Mouse (Mus musculus): ENCODE measurements around the gene Hnf1b. TPM values are rescaled to one million over a fixed set of nuclear protein-coding genes. Genes with fewer than 3 reads are reported as not detected.

The Hnf1b gene
- polyA plus RNA-seq, 1 experiment from 2014 or later = 0.30 TPM

DNA sequence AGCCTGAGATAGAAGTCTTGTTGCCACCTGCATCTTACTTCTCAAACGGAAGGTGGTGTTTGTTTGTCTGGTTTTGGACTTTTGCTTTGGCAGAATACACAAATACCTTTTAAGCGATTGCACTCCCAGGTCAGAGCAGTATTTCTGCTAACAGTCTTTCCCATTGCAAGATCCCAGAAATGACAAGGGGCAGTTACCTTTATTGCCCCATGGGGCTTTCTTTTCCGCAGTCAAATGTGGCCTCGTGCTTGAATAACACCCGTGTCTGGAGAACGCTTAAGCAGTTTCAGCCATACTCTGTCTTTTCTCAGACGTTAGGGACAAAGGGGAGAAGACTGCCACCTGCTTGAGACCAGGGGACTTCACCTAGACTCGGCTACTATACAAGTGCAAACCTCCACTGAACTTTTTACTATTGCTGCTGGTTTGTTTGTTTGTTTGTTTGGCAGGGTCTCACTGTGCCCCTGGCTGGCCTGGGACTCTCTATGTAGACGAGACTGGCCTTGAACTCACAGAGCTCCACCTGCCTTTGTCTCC is 31.2 kb upstream of the Hnf1b start:
- H3K4me3 ChIP-seq (ENCODE audit: low read depth, low read length) = no peak overlapping the region
- H3K9ac ChIP-seq (ENCODE audit: low read depth, low read length) = no peak overlapping the region
- no peak overlapping the region for H3K27ac ChIP-seq (ENCODE audit: low read depth, low read length)
- H3K36me3 ChIP-seq (ENCODE audit: control insufficient read depth, insufficient read depth, low read length) = no peaks in the 10 kb centered on the region
- no peak for ATAC-seq (replicated peaks; ENCODE audit: insufficient number of reproducible peaks, low FRiP score, low TSS enrichment)
- no peak overlapping the region for H3K4me2 ChIP-seq
- 0 out of 2 replicates have a peak, but pooled peaks cover 3% of the 10 kb centered on the region for H3K27me3 ChIP-seq (ENCODE audit: control insufficient read depth, insufficient read depth, low read length)
- no peaks in the 10 kb centered on the region for H3K4me1 ChIP-seq (ENCODE audit: control insufficient read depth, insufficient read depth, low read length)
- 56% methylated on average over 9 of the region's 9 CpGs for WGBS (ENCODE audit: insufficient replicate concordance)
- H3K9me3 ChIP-seq (replicated peaks; ENCODE audit: control insufficient read depth, low read length) = no peaks in the 10 kb centered on the region

DNA sequence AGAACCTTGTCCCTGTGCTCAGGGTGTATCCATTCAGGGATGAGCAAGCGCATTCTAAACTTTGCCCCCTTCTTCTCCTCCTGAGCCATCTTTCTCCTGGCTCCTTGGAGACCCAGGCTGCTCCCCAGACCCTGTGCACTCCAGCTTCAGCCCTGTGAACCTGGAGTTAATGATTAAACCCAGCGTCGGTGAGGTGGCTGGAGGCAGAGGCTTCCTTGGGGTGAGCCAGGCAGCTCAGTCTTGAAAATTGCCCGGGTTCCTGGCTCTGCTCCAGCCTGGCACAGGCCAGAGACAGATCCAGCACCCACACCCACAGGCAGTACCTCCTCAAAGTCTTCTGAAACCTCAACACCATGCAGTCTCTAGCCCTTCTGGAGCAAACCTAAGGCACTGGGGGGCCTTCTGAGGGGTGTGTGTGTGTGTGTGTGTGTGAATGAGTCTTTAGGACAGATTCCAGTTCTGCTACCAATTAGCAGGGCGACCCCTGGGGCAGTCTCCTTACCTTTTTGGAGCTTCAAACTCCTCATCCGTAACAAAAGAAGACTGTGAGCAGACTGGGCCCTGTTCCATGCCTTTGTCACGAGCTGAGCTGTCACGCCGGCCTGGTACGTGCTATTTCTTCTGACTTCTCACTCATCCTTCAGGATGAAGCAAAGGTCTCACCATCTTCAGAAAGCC is 29.9 kb upstream of the Hnf1b start:
- Histone ChIP-seq H3K27ac (ENCODE audit: low read depth, low read length) (no peak overlapping the region), H3K4me3 (ENCODE audit: low read depth, low read length) (no peak overlapping the region), H3K4me2 (no peak overlapping the region), H3K4me1 (ENCODE audit: control insufficient read depth, insufficient read depth, low read length) (no peaks in the 10 kb centered on the region), H3K36me3 (ENCODE audit: control insufficient read depth, insufficient read depth, low read length) (no peaks in the 10 kb centered on the region), H3K27me3 (ENCODE audit: control insufficient read depth, insufficient read depth, low read length) (0 out of 2 replicates have a peak, but pooled peaks cover 3% of the 10 kb centered on the region), H3K9me3 (replicated peaks; ENCODE audit: control insufficient read depth, low read length) (no peaks in the 10 kb centered on the region), H3K9ac (ENCODE audit: low read depth, low read length) (no peak overlapping the region)
- 64% methylated on average over 10 of the region's 10 CpGs for WGBS (ENCODE audit: insufficient replicate concordance)
- no peak for ATAC-seq (replicated peaks; ENCODE audit: insufficient number of reproducible peaks, low FRiP score, low TSS enrichment)

DNA sequence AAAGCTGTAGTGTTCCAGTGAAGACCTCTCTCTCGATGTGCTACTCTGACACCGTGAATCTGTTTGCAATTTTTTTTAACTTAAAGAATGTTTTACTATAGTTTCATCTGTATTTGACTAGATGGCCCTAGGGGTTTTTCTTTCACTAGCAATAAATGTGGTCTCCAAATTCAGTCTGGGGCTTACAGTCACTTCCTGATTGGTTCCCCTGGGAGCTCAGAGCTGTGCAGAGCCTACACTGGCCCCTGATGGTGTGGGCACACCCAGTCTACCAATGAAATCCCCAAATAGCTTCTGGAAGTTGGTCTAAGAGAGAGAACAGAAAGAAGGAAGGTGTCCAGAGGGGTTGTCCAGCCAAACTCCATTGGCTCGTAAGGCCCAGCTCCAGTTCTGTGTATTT is 23.7 kb upstream of the Hnf1b start:
- no peaks in the 10 kb centered on the region for H3K27me3 ChIP-seq (ENCODE audit: control insufficient read depth, insufficient read depth, low read length)
- no peaks in the 10 kb centered on the region for H3K4me1 ChIP-seq (ENCODE audit: control insufficient read depth, insufficient read depth, low read length)
- no peak overlapping the region for H3K9ac ChIP-seq (ENCODE audit: low read depth, low read length)
- no peaks in the 10 kb centered on the region for H3K9me3 ChIP-seq (replicated peaks; ENCODE audit: control insufficient read depth, low read length)
- WGBS (ENCODE audit: insufficient replicate concordance) = 95% methylated on average over 3 of the region's 3 CpGs
- H3K4me2 ChIP-seq = no peak overlapping the region
- H3K27ac ChIP-seq (ENCODE audit: low read depth, low read length) = no peak overlapping the region
- H3K36me3 ChIP-seq (ENCODE audit: control insufficient read depth, insufficient read depth, low read length) = no peaks in the 10 kb centered on the region
- ATAC-seq (replicated peaks; ENCODE audit: insufficient number of reproducible peaks, low FRiP score, low TSS enrichment) = no peak
- no peak overlapping the region for H3K4me3 ChIP-seq (ENCODE audit: low read depth, low read length)

DNA sequence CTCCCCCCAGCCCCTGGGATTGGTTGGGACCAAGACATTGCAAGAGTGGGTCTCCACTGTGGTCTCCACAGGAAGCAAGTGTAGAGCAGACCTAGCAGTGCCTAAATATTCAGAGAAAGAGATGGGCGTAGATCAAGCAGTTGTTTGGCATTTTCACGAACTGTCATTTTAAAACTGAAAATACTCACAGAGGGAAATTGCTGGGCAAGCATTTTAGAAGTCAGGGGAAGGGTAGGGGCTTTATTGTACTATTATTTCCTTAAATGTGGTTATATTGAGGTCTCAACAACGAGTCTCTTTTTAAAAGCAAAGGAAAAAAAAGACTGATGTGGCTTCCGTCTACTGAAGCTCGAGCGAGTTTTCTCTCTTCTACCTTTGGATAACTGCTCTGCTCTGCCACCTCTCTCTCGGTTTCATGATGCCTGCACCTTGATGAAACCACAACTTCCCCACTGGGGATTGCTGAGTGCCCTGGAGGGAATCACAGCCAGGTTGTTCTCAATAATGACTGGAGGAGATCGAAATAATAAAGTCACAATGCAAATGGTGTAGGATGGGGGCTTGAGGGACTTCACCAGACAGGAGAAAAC is 21.2 kb upstream of the Hnf1b start:
- H3K4me1 ChIP-seq (ENCODE audit: control insufficient read depth, insufficient read depth, low read length) = no peaks in the 10 kb centered on the region
- WGBS (ENCODE audit: insufficient replicate concordance) = 76% methylated on average over 8 of the region's 8 CpGs
- no peak overlapping the region for H3K4me3 ChIP-seq (ENCODE audit: low read depth, low read length)
- no peak for ATAC-seq (replicated peaks; ENCODE audit: insufficient number of reproducible peaks, low FRiP score, low TSS enrichment)
- H3K9ac ChIP-seq (ENCODE audit: low read depth, low read length) = no peak overlapping the region
- H3K27ac ChIP-seq (ENCODE audit: low read depth, low read length) = no peak overlapping the region
- no peaks in the 10 kb centered on the region for H3K36me3 ChIP-seq (ENCODE audit: control insufficient read depth, insufficient read depth, low read length)
- no peak overlapping the region for H3K4me2 ChIP-seq
- no peaks in the 10 kb centered on the region for H3K27me3 ChIP-seq (ENCODE audit: control insufficient read depth, insufficient read depth, low read length)
- H3K9me3 ChIP-seq (replicated peaks; ENCODE audit: control insufficient read depth, low read length) = no peaks in the 10 kb centered on the region

DNA sequence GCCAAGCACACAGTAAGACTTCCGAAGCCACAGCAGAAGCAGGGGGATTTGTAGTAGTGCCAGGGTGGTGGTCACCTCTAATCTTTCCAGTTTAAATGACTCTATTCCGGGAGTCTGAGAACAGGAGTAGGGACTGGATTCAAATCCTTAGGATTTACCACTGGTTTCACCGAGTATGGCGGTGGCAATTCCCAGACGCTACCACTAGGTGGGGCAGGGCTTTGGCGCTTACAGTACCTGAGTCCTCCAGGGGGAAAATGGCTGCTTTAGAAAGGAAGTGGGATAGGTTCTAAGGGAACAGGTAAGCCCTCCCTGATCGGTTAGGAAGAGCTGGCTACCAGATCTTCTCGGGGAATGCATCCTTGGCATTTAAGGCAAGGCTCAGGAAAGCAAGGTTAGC is 17.5 kb upstream of the Hnf1b start:
- no peaks in the 10 kb centered on the region for H3K4me1 ChIP-seq (ENCODE audit: control insufficient read depth, insufficient read depth, low read length)
- no peaks in the 10 kb centered on the region for H3K9me3 ChIP-seq (replicated peaks; ENCODE audit: control insufficient read depth, low read length)
- no peaks in the 10 kb centered on the region for H3K36me3 ChIP-seq (ENCODE audit: control insufficient read depth, insufficient read depth, low read length)
- H3K4me3 ChIP-seq (ENCODE audit: low read depth, low read length) = no peak overlapping the region
- no peak overlapping the region for H3K27ac ChIP-seq (ENCODE audit: low read depth, low read length)
- ATAC-seq (replicated peaks; ENCODE audit: insufficient number of reproducible peaks, low FRiP score, low TSS enrichment) = no peak
- H3K27me3 ChIP-seq (ENCODE audit: control insufficient read depth, insufficient read depth, low read length) = no peaks in the 10 kb centered on the region
- no peak overlapping the region for H3K4me2 ChIP-seq
- no peak overlapping the region for H3K9ac ChIP-seq (ENCODE audit: low read depth, low read length)
- 32% methylated on average over 8 of the region's 8 CpGs for WGBS (ENCODE audit: insufficient replicate concordance)

DNA sequence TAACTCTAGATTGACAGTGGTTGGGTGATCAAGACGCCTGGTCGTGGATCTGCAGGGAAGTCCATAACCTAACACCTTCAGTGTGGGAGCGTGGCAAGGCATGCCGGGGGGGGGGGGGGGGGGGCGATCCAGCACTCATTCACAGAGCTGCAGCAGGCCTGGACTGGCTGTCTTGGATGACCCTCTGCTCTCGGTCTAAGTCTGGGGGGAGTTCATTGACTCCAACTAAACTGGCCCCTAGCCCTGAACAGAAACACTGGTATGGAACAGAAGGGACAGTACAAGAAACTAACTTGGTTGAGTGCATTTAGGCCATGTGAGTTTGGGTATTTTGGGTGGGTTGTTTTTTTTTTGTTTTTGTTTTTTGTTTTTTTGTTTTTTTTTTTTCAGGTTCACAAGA is 16.3 kb upstream of the Hnf1b start:
- 88% methylated on average over 5 of the region's 6 CpGs for WGBS (ENCODE audit: insufficient replicate concordance)
- no peaks in the 10 kb centered on the region for H3K27me3 ChIP-seq (ENCODE audit: control insufficient read depth, insufficient read depth, low read length)
- H3K4me2 ChIP-seq = no peak overlapping the region
- H3K4me1 ChIP-seq (ENCODE audit: control insufficient read depth, insufficient read depth, low read length) = no peaks in the 10 kb centered on the region
- H3K4me3 ChIP-seq (ENCODE audit: low read depth, low read length) = no peak overlapping the region
- no peak for ATAC-seq (replicated peaks; ENCODE audit: insufficient number of reproducible peaks, low FRiP score, low TSS enrichment)
- H3K9ac ChIP-seq (ENCODE audit: low read depth, low read length) = no peak overlapping the region
- H3K27ac ChIP-seq (ENCODE audit: low read depth, low read length) = no peak overlapping the region
- no peaks in the 10 kb centered on the region for H3K9me3 ChIP-seq (replicated peaks; ENCODE audit: control insufficient read depth, low read length)
- no peaks in the 10 kb centered on the region for H3K36me3 ChIP-seq (ENCODE audit: control insufficient read depth, insufficient read depth, low read length)

DNA sequence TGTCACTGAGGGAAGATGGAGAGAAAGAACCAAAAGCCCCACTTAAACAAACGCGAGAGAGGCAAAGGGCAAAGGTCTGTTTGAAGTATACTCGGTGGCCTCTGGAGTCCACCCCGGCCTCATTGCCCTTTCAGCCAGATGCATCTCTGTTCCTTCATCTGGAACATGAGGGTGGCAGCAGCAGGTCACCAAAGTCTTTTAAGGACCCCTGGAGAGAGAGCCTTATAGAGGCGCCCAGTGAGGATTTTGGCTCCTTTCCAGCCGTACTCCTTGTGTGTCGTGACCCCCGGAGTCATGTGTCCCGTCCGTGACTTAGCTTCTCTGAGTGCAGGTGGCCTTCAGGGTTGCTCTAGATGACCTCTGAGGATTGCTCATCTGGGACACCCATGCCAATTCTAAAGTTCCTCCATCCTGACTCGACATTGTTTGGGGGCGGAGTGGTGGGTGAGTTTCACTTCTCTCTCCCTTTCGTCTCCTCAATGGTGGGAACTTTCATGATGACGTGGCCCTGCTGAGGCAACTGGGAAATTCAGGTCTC is 15.8 kb upstream of the Hnf1b start:
- Histone ChIP-seq H3K4me2 (no peak overlapping the region), H3K4me1 (ENCODE audit: control insufficient read depth, insufficient read depth, low read length) (no peaks in the 10 kb centered on the region), H3K4me3 (ENCODE audit: low read depth, low read length) (no peak overlapping the region), H3K27me3 (ENCODE audit: control insufficient read depth, insufficient read depth, low read length) (no peaks in the 10 kb centered on the region), H3K27ac (ENCODE audit: low read depth, low read length) (no peak overlapping the region), H3K9ac (ENCODE audit: low read depth, low read length) (no peak overlapping the region), H3K36me3 (ENCODE audit: control insufficient read depth, insufficient read depth, low read length) (no peaks in the 10 kb centered on the region), H3K9me3 (replicated peaks; ENCODE audit: control insufficient read depth, low read length) (no peaks in the 10 kb centered on the region)
- no peak for ATAC-seq (replicated peaks; ENCODE audit: insufficient number of reproducible peaks, low FRiP score, low TSS enrichment)
- WGBS (ENCODE audit: insufficient replicate concordance) = 70% methylated on average over 14 of the region's 14 CpGs

DNA sequence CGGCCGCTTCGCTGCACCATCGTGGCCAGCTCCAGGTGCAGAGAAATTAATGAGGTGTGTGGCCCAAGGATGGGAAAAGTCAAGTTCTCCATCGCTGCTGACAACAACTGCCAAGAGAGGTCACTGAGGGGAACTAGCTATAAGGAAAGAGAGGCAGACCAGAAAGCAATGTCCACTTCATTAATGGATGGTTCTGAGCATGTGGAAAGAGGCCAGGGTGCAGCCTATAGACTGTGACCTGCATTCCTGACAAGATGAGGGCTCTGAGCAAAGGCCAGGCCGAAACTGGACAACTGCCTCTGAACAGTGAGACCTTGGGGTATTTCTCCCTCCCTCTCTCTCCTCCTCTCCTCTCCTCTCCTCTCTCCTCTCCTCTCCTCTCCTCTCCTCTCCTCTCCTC is 10.4 kb upstream of the Hnf1b start:
- no peak overlapping the region for H3K9ac ChIP-seq (ENCODE audit: low read depth, low read length)
- ATAC-seq (replicated peaks; ENCODE audit: insufficient number of reproducible peaks, low FRiP score, low TSS enrichment) = no peak
- H3K27ac ChIP-seq (ENCODE audit: low read depth, low read length) = no peak overlapping the region
- no peak overlapping the region for H3K4me2 ChIP-seq
- peaks cover 9% of the 10 kb centered on the region; the same call in 1 of the 2 replicates for H3K27me3 ChIP-seq (ENCODE audit: control insufficient read depth, insufficient read depth, low read length)
- no peak overlapping the region for H3K4me3 ChIP-seq (ENCODE audit: low read depth, low read length)
- 74% methylated on average over 6 of the region's 6 CpGs for whole genome bisulfite sequencing (ENCODE audit: insufficient replicate concordance)
- H3K36me3 ChIP-seq (ENCODE audit: control insufficient read depth, insufficient read depth, low read length) = no peaks in the 10 kb centered on the region
- H3K9me3 ChIP-seq (replicated peaks; ENCODE audit: control insufficient read depth, low read length) = no peaks in the 10 kb centered on the region
- no peaks in the 10 kb centered on the region for H3K4me1 ChIP-seq (ENCODE audit: control insufficient read depth, insufficient read depth, low read length)

Data from heart, embryonic 11.5 days (tissue).